Mouse (Mus musculus) c-Kit-positive CD71-positive TER-119-positive erythroid progenitor cells, embryonic 14.5 days (primary cell): ENCODE results near the gene Ifna14.
A peak's percentile ranks its signal among the peaks of the same experiment; 100 is the strongest.
"Not testable (repeated sequence)": the region's sequence is repeated elsewhere in the genome, so short reads cannot be mapped to it uniquely, and the experiment has no call there.

ENCODE experiments used
- DNase-seq: peaks from one replicate; pipeline ENCODE4 v3.0.0-alpha.2; 2013; ENCODE audit warnings: low spot score

Gene Ifna14

GRCm38 (mm10) chr4:88571698-88572097 is at the start of gene Ifna14:
Ifna14 (minus strand) TSS chr4:88571798.
- DNase-seq: no peak

- no peak for DNase-seq
Observed at GRCm38 (mm10) chr4:88603276-88603675, 31.7 kb upstream of the Ifna14 start, which contains the start of gene Ifna12. Ifna12 (minus strand) TSS chr4:88603376.

GRCm38 (mm10) chr4:88592285-88592684 is 20.7 kb upstream of the Ifna14 start, which contains the start of gene Ifna9:
Ifna9 (minus strand) TSS chr4:88592385.
- no peak for DNase-seq

- no peak for DNase-seq
Observed at GRCm38 (mm10) chr4:88561791-88562190, 9.8 kb downstream of the Ifna14 start.

- not testable (repeated sequence) for DNase-seq
Observed at GRCm38 (mm10) chr4:88558145-88558544, 13.5 kb downstream of the Ifna14 start, which contains the start of gene Ifna15. Ifna15 (minus strand) TSS chr4:88558245.

GRCm38 (mm10) chr4:88550161-88550945 is 21.2 kb downstream of the Ifna14 start:
- DNase-seq: peak; percentile 90

- DNase-seq: no peak
Observed at GRCm38 (mm10) chr4:88547986-88548385, 23.6 kb downstream of the Ifna14 start.

- peak; percentile 76 for DNase-seq
Observed at GRCm38 (mm10) chr4:88543649-88544234, 27.9 kb downstream of the Ifna14 start.

GRCm38 (mm10) chr4:88537328-88537727 is 34.3 kb downstream of the Ifna14 start:
- DNase-seq: no peak

- no peak for DNase-seq
Observed at GRCm38 (mm10) chr4:88536640-88537039, 35.0 kb downstream of the Ifna14 start.

GRCm38 (mm10) chr4:88535742-88536141 is 35.9 kb downstream of the Ifna14 start:
- peak; percentile 60 for DNase-seq

GRCm38 (mm10) chr4:88534903-88535302 is 36.7 kb downstream of the Ifna14 start:
- no peak for DNase-seq

- DNase-seq: no peak
Observed at GRCm38 (mm10) chr4:88533499-88533898, 38.1 kb downstream of the Ifna14 start.

- DNase-seq: no peak
Observed at GRCm38 (mm10) chr4:88530892-88531291, 40.7 kb downstream of the Ifna14 start.

GRCm38 (mm10) chr4:88530271-88530670 is 41.3 kb downstream of the Ifna14 start:
- DNase-seq: no peak

- no peak for DNase-seq
Observed at GRCm38 (mm10) chr4:88526379-88527049, 45.1 kb downstream of the Ifna14 start.

- DNase-seq: no peak
Observed at GRCm38 (mm10) chr4:88525393-88525792, 46.2 kb downstream of the Ifna14 start.

- no peak for DNase-seq
Observed at GRCm38 (mm10) chr4:88523241-88523640, 48.4 kb downstream of the Ifna14 start.

- no peak for DNase-seq
Observed at GRCm38 (mm10) chr4:88522674-88523073, 48.9 kb downstream of the Ifna14 start, which contains the start of gene Ifnb1. Ifnb1 (minus strand) TSS chr4:88522774.
